10 mouse cellular contexts compared by ENCODE assay signal in the genomic region with DNA sequence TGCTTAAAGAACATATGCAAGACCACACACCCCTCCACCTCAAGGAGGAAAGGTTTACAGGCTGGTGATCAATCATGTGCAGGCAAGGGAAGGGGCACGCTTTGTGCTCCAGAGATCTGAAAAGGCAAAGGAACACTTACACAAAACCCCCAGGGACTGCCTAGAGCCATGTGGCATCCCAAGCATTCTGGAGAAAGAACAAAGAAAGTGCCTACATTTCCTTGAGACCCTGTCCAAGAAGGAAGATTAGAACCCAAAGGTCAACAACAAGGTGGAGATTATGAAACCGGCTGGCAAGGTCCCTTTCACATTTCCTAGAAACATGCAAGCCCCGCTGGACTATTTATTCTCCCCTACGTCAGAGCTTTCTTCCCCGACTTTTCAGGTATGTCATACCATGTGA. TPM values are rescaled to one million over a fixed set of nuclear protein-coding genes. Genes with fewer than 3 reads are reported as not detected.
A peak's percentile ranks its signal among the peaks of the same experiment; 100 is the strongest.
DNase-seq lines count a peak whose midpoint lies in the region; ATAC-seq lines count a peak whose summit lies in the region.
"Had no signal": no experiment of that assay in that cellular context is flagged by ENCODE, and none has a peak within 500 bp of the region (broad histone marks: within the 10 kb centered on the region; RNA-seq: fewer than 3 reads in every experiment).

No protein-coding gene starts in this region.

- ATAC-seq in intestine, embryonic 14.5 days (replicated peaks; ENCODE audit: low FRiP score, low TSS enrichment, low read depth), result no peak
- ATAC-seq in intestine, embryonic 16.5 days, result no peak
- ATAC-seq in limb, embryonic 12.5 days (ENCODE audit: insufficient number of reproducible peaks, insufficient read depth, low FRiP score, low TSS enrichment, low read depth), result no peak

- no peak overlapping the region for H3K4me3 ChIP-seq in intestine, embryonic 14.5 days (ENCODE audit: low read depth, low read length)
- H3K4me3 ChIP-seq in intestine, embryonic 16.5 days (ENCODE audit: low read length), result no peak overlapping the region
- no peak overlapping the region for H3K4me3 ChIP-seq in limb, embryonic 12.5 days (replicated peaks)
- H3K4me3 ChIP-seq: limb, embryonic 13.5 days had no signal

- peak overlapping the region; percentile 16; the same call in 1 of the 2 replicates for H3K27ac ChIP-seq in intestine, embryonic 14.5 days (ENCODE audit: low read depth)
- H3K27ac ChIP-seq in intestine, embryonic 16.5 days (ENCODE audit: low read length), result no peak overlapping the region
- peak overlapping the region; percentile 26; the same call in 1 of the 2 replicates for H3K27ac ChIP-seq in limb, embryonic 12.5 days
- H3K27ac ChIP-seq: limb, embryonic 13.5 days had no signal

- no peak overlapping the region for H3K4me2 ChIP-seq in intestine, embryonic 14.5 days (ENCODE audit: low read length)
- H3K4me2 ChIP-seq in intestine, embryonic 16.5 days (ENCODE audit: low read depth, low read length), result no peak overlapping the region
- no peak overlapping the region for H3K4me2 ChIP-seq in limb, embryonic 12.5 days
- H3K4me2 ChIP-seq: limb, embryonic 13.5 days had no signal

- H3K4me1 ChIP-seq in intestine, embryonic 14.5 days (replicated peaks; ENCODE audit: control insufficient read depth, insufficient read depth, low read length), result peaks cover 6% of the 10 kb centered on the region
- H3K4me1 ChIP-seq in intestine, embryonic 16.5 days (ENCODE audit: control insufficient read depth, insufficient read depth, low read length), result no peaks in the 10 kb centered on the region
- H3K4me1 ChIP-seq in limb, embryonic 12.5 days (replicated peaks), result peaks cover 15% of the 10 kb centered on the region

- no peaks in the 10 kb centered on the region for H3K27me3 ChIP-seq in intestine, embryonic 14.5 days (replicated peaks; ENCODE audit: control insufficient read depth, insufficient read depth, low read length)
- no peaks in the 10 kb centered on the region for H3K27me3 ChIP-seq in intestine, embryonic 16.5 days (replicated peaks; ENCODE audit: control insufficient read depth, insufficient read depth, low read length)
- H3K27me3 ChIP-seq in limb, embryonic 12.5 days, result no peaks in the 10 kb centered on the region
- H3K27me3 ChIP-seq: limb, embryonic 13.5 days had no signal

- no peak for DNase-seq in intestine, embryonic 14.5 days (ENCODE audit: low spot score)
- peak; percentile 51 for DNase-seq in forelimb bud, embryonic 11.5 days (ENCODE audit: low read depth, low spot score)
- peak; percentile 33 for DNase-seq in skeletal muscle tissue, adult 2 months (ENCODE audit: low read depth, low spot score)
- no peak for DNase-seq in thymus, postnatal 14 days
- DNase-seq in testis, postnatal 14 days (ENCODE audit: low spot score), result no peak
- no peak for DNase-seq in ovary, postnatal 36 days (ENCODE audit: low spot score)

- H3K9me3 ChIP-seq in intestine, embryonic 14.5 days (ENCODE audit: control insufficient read depth, low read length), result no peaks in the 10 kb centered on the region
- H3K9me3 ChIP-seq in intestine, embryonic 16.5 days (ENCODE audit: control insufficient read depth, low read length), result no peaks in the 10 kb centered on the region
- no peaks in the 10 kb centered on the region for H3K9me3 ChIP-seq in limb, embryonic 12.5 days
- H3K9me3 ChIP-seq: G1E; limb, embryonic 13.5 days had no signal

- WGBS in intestine, embryonic 14.5 days, result 53% methylated on average over 5 of the region's 5 CpGs
- WGBS in intestine, embryonic 16.5 days, result 54% methylated on average over 5 of the region's 5 CpGs
- WGBS in limb, embryonic 12.5 days, result 52% methylated on average over 5 of the region's 5 CpGs

- H3K36me3 ChIP-seq in intestine, embryonic 14.5 days (ENCODE audit: control insufficient read depth, insufficient read depth, low read length), result no peaks in the 10 kb centered on the region
- H3K36me3 ChIP-seq in intestine, embryonic 16.5 days (ENCODE audit: control insufficient read depth, insufficient read depth, low read length), result no peaks in the 10 kb centered on the region
- H3K36me3 ChIP-seq in limb, embryonic 12.5 days, result no peaks in the 10 kb centered on the region
- H3K36me3 ChIP-seq: G1E; limb, embryonic 13.5 days had no signal

- no peak overlapping the region for H3K9ac ChIP-seq in intestine, embryonic 14.5 days (ENCODE audit: low read length)
- no peak overlapping the region for H3K9ac ChIP-seq in intestine, embryonic 16.5 days (ENCODE audit: low read depth, low read length)
- H3K9ac ChIP-seq in limb, embryonic 12.5 days (replicated peaks), result no peak overlapping the region
- H3K9ac ChIP-seq: limb, embryonic 13.5 days had no signal

RNA-seq across cellular contexts. Expression of gene Rrp1b, which starts 11.2 kb away (rescaled TPM):
- polyA plus RNA-seq in intestine, embryonic 14.5 days (2014; fragmentation: Nextera tagmentation; extraction: Ambion mirVana), result 73.2 and 79.0 TPM in 2 replicates
- 41.2 and 49.5 TPM in 2 replicates for polyA plus RNA-seq in intestine, embryonic 16.5 days (2015; fragmentation: Nextera tagmentation; extraction: Ambion mirVana)
- 74.5 and 79.1 TPM in 2 replicates for polyA plus RNA-seq in limb, embryonic 12.5 days (2016; fragmentation: Nextera tagmentation; extraction: Ambion mirVana)

RNA-seq across cellular contexts. Expression of gene Hsf2bp, which starts 11.5 kb away (rescaled TPM):
- polyA plus RNA-seq in intestine, embryonic 14.5 days (2014; fragmentation: Nextera tagmentation; extraction: Ambion mirVana), result 0.35 and 0.39 TPM in 2 replicates
- polyA plus RNA-seq in intestine, embryonic 16.5 days (2015; fragmentation: Nextera tagmentation; extraction: Ambion mirVana), result 0.15 and 0.53 TPM in 2 replicates
- polyA plus RNA-seq in limb, embryonic 12.5 days (2016; fragmentation: Nextera tagmentation; extraction: Ambion mirVana), result 0.34 and 0.88 TPM in 2 replicates
- polyA plus RNA-seq: G1E had no signal

Comparison
In these comparisons a context has a peak if more than half of its experiments do, and no peak if none do; other contexts are left out.
1. DNase-seq: peak in forelimb bud, embryonic 11.5 days (single experiment) and skeletal muscle tissue, adult 2 months (single experiment); none in intestine, embryonic 14.5 days (single experiment), thymus, postnatal 14 days (single experiment), testis, postnatal 14 days (single experiment) and ovary, postnatal 36 days (single experiment).